Mouse (Mus musculus): Measurements from ENCODE around the gene Slc25a1. TPM values are rescaled to one million over a fixed set of nuclear protein-coding genes. Genes with fewer than 3 reads are reported as not detected.

The Slc25a1 gene
- polyA plus RNA-seq, 1 experiment from 2014 or later = 118 TPM

- Histone ChIP-seq H3K9ac (ENCODE audit: low read depth, low read length) (peak within 1 kb of the TSS; percentile 86), H3K4me1 (replicated peaks; ENCODE audit: control insufficient read depth, insufficient read depth, low read length) (peaks cover 6% of the 10 kb centered on the region; the same call in 1 of the 2 replicates), H3K4me2 (replicated peaks; ENCODE audit: low read depth, low read length) (peak within 1 kb of the TSS; percentile 84), H3K27ac (ENCODE audit: low read depth, low read length) (peak within 1 kb of the TSS; percentile 54; the same call in 1 of the 2 replicates), H3K9me3 (ENCODE audit: control insufficient read depth, low read length) (no peaks in the 10 kb centered on the region), H3K36me3 (ENCODE audit: control insufficient read depth, insufficient read depth, low read length) (peaks cover 14% of the 10 kb centered on the region), H3K27me3 (ENCODE audit: control insufficient read depth, insufficient read depth, low read length) (peaks cover 43% of the 10 kb centered on the region), H3K4me3 (ENCODE audit: low read depth, low read length) (peak within 1 kb of the TSS; percentile 72)
- under 1% methylated on average over 35 of the region's 35 CpGs for WGBS
- ATAC-seq (ENCODE audit: low FRiP score) = peak; percentile 95
- peak; percentile 95 for DNase-seq (ENCODE audit: low spot score)
Measured at GRCm38 (mm10) chr16:17911052-17911595, 16.9 kb downstream of the Slc25a1 start, which contains the start of gene Ess2. Gene Ess2, minus strand, starts transcription at chr16:17911348.

- WGBS = 91% methylated on average over 14 of the region's 14 CpGs
- Histone ChIP-seq H3K36me3 (ENCODE audit: control insufficient read depth, insufficient read depth, low read length) (0 out of 2 replicates have a peak, but pooled peaks cover 13% of the 10 kb centered on the region), H3K9me3 (ENCODE audit: control insufficient read depth, low read length) (no peaks in the 10 kb centered on the region), H3K4me2 (replicated peaks; ENCODE audit: low read depth, low read length) (no peak within 1 kb of the TSS), H3K4me1 (replicated peaks; ENCODE audit: control insufficient read depth, insufficient read depth, low read length) (no peaks in the 10 kb centered on the region), H3K27ac (ENCODE audit: low read depth, low read length) (no peak within 1 kb of the TSS), H3K9ac (ENCODE audit: low read depth, low read length) (no peak within 1 kb of the TSS), H3K4me3 (ENCODE audit: low read depth, low read length) (no peak within 1 kb of the TSS), H3K27me3 (ENCODE audit: control insufficient read depth, insufficient read depth, low read length) (no peaks in the 10 kb centered on the region)
- no peak for ATAC-seq (ENCODE audit: low FRiP score)
- DNase-seq (ENCODE audit: low spot score) = no peak
Measured at GRCm38 (mm10) chr16:17898462-17898861, 29.6 kb downstream of the Slc25a1 start, which contains the start of the genes Dgcr2 and Tssk2. Gene Dgcr2, minus strand, starts transcription at chr16:17898562. Gene Tssk2, plus strand, starts transcription at chr16:17898637.

- no peaks in the 10 kb centered on the region for H3K27me3 ChIP-seq (ENCODE audit: control insufficient read depth, insufficient read depth, low read length)
- H3K9me3 ChIP-seq (ENCODE audit: control insufficient read depth, low read length) = no peaks in the 10 kb centered on the region
- no peak overlapping the region for H3K4me2 ChIP-seq (replicated peaks; ENCODE audit: low read depth, low read length)
- no peak overlapping the region for H3K27ac ChIP-seq (ENCODE audit: low read depth, low read length)
- H3K4me3 ChIP-seq (ENCODE audit: low read depth, low read length) = no peak overlapping the region
- ATAC-seq (ENCODE audit: low FRiP score) = no peak
- no peak for DNase-seq (ENCODE audit: low spot score)
- H3K36me3 ChIP-seq (ENCODE audit: control insufficient read depth, insufficient read depth, low read length) = 0 out of 2 replicates have a peak, but pooled peaks cover 5% of the 10 kb centered on the region
- H3K4me1 ChIP-seq (replicated peaks; ENCODE audit: control insufficient read depth, insufficient read depth, low read length) = peaks cover 3% of the 10 kb centered on the region; the same call in 1 of the 2 replicates
- H3K9ac ChIP-seq (ENCODE audit: low read depth, low read length) = no peak overlapping the region
Measured at GRCm38 (mm10) chr16:17896091-17896490, 31.9 kb downstream of the Slc25a1 start.

- H3K4me2 ChIP-seq (replicated peaks; ENCODE audit: low read depth, low read length) = no peak within 1 kb of the TSS
- H3K4me1 ChIP-seq (replicated peaks; ENCODE audit: control insufficient read depth, insufficient read depth, low read length) = peaks cover 14% of the 10 kb centered on the region; the same call in 1 of the 2 replicates
- H3K4me3 ChIP-seq (ENCODE audit: low read depth, low read length) = no peak within 1 kb of the TSS
- H3K27me3 ChIP-seq (ENCODE audit: control insufficient read depth, insufficient read depth, low read length) = no peaks in the 10 kb centered on the region
- H3K27ac ChIP-seq (ENCODE audit: low read depth, low read length) = no peak within 1 kb of the TSS
- 94% methylated on average over 2 of the region's 2 CpGs for WGBS
- H3K9me3 ChIP-seq (ENCODE audit: control insufficient read depth, low read length) = no peaks in the 10 kb centered on the region
- 0 out of 2 replicates have a peak, but pooled peaks cover 2% of the 10 kb centered on the region for H3K36me3 ChIP-seq (ENCODE audit: control insufficient read depth, insufficient read depth, low read length)
- DNase-seq (ENCODE audit: low spot score) (no peak), ATAC-seq (ENCODE audit: low FRiP score) (no peak)
- no peak within 1 kb of the TSS for H3K9ac ChIP-seq (ENCODE audit: low read depth, low read length)
Measured at GRCm38 (mm10) chr16:17893923-17894322, 34.1 kb downstream of the Slc25a1 start, which contains the start of gene Tssk1. Gene Tssk1, plus strand, starts transcription at chr16:17894223.

- no peak for DNase-seq (ENCODE audit: low spot score)
- Histone ChIP-seq H3K4me2 (replicated peaks; ENCODE audit: low read depth, low read length) (no peak overlapping the region), H3K36me3 (ENCODE audit: control insufficient read depth, insufficient read depth, low read length) (no peaks in the 10 kb centered on the region), H3K4me3 (ENCODE audit: low read depth, low read length) (no peak overlapping the region), H3K4me1 (replicated peaks; ENCODE audit: control insufficient read depth, insufficient read depth, low read length) (peaks cover 14% of the 10 kb centered on the region; the same call in 1 of the 2 replicates), H3K9ac (ENCODE audit: low read depth, low read length) (no peak overlapping the region), H3K27me3 (ENCODE audit: control insufficient read depth, insufficient read depth, low read length) (no peaks in the 10 kb centered on the region), H3K27ac (ENCODE audit: low read depth, low read length) (no peak overlapping the region), H3K9me3 (ENCODE audit: control insufficient read depth, low read length) (no peaks in the 10 kb centered on the region)
- ATAC-seq (ENCODE audit: low FRiP score) = no peak
- WGBS = 83% methylated on average over 3 of the region's 3 CpGs
Measured at GRCm38 (mm10) chr16:17892606-17893005, 35.4 kb downstream of the Slc25a1 start.

GRCm38 (mm10) chr16:17891567-17891959, 36.5 kb downstream of the Slc25a1 start, which contains the start of gene Gm20518:
Gene Gm20518, minus strand, starts transcription at chr16:17891671.
- ATAC-seq (ENCODE audit: low FRiP score) (peak; percentile 97), DNase-seq (ENCODE audit: low spot score) (peak; percentile 100)
- H3K36me3 ChIP-seq (ENCODE audit: control insufficient read depth, insufficient read depth, low read length) = no peaks in the 10 kb centered on the region
- no peaks in the 10 kb centered on the region for H3K27me3 ChIP-seq (ENCODE audit: control insufficient read depth, insufficient read depth, low read length)
- peaks cover 14% of the 10 kb centered on the region; the same call in 1 of the 2 replicates for H3K4me1 ChIP-seq (replicated peaks; ENCODE audit: control insufficient read depth, insufficient read depth, low read length)
- peak within 1 kb of the TSS; percentile 99 for H3K9ac ChIP-seq (ENCODE audit: low read depth, low read length)
- H3K9me3 ChIP-seq (ENCODE audit: control insufficient read depth, low read length) = no peaks in the 10 kb centered on the region
- peak within 1 kb of the TSS; percentile 98 for H3K4me3 ChIP-seq (ENCODE audit: low read depth, low read length)
- peak within 1 kb of the TSS; percentile 91 for H3K27ac ChIP-seq (ENCODE audit: low read depth, low read length)
- WGBS = under 1% methylated on average over 37 of the region's 38 CpGs
- peak within 1 kb of the TSS; percentile 80 for H3K4me2 ChIP-seq (replicated peaks; ENCODE audit: low read depth, low read length)

GRCm38 (mm10) chr16:17890917-17891566, 37.0 kb downstream of the Slc25a1 start:
- under 1% methylated on average over 40 of the region's 44 CpGs for WGBS
- Histone ChIP-seq H3K9me3 (ENCODE audit: control insufficient read depth, low read length) (no peaks in the 10 kb centered on the region), H3K4me1 (replicated peaks; ENCODE audit: control insufficient read depth, insufficient read depth, low read length) (peaks cover 14% of the 10 kb centered on the region; the same call in 1 of the 2 replicates), H3K36me3 (ENCODE audit: control insufficient read depth, insufficient read depth, low read length) (no peaks in the 10 kb centered on the region), H3K4me2 (replicated peaks; ENCODE audit: low read depth, low read length) (peak overlapping the region; percentile 80), H3K27me3 (ENCODE audit: control insufficient read depth, insufficient read depth, low read length) (no peaks in the 10 kb centered on the region), H3K27ac (ENCODE audit: low read depth, low read length) (peak overlapping the region; percentile 91), H3K4me3 (ENCODE audit: low read depth, low read length) (peak overlapping the region; percentile 98), H3K9ac (ENCODE audit: low read depth, low read length) (peak overlapping the region; percentile 99)
- ATAC-seq (ENCODE audit: low FRiP score) = peak; percentile 72
- DNase-seq (ENCODE audit: low spot score) = peak; percentile 56

GRCm38 (mm10) chr16:17890342-17890727, 37.7 kb downstream of the Slc25a1 start:
- H3K27ac ChIP-seq (ENCODE audit: low read depth, low read length) = no peak overlapping the region
- no peak for ATAC-seq (ENCODE audit: low FRiP score)

More at GRCm38 (mm10) chr16:17890342-17890727, 37.7 kb downstream of the Slc25a1 start:
- peaks cover 14% of the 10 kb centered on the region; the same call in 1 of the 2 replicates for H3K4me1 ChIP-seq (replicated peaks; ENCODE audit: control insufficient read depth, insufficient read depth, low read length)
- DNase-seq (ENCODE audit: low spot score) = no peak
- H3K4me2 ChIP-seq (replicated peaks; ENCODE audit: low read depth, low read length) = peak overlapping the region; percentile 80
- peak overlapping the region; percentile 99 for H3K9ac ChIP-seq (ENCODE audit: low read depth, low read length)
- H3K4me3 ChIP-seq (ENCODE audit: low read depth, low read length) = peak overlapping the region; percentile 98
- no peaks in the 10 kb centered on the region for H3K9me3 ChIP-seq (ENCODE audit: control insufficient read depth, low read length)
- H3K36me3 ChIP-seq (ENCODE audit: control insufficient read depth, insufficient read depth, low read length) = no peaks in the 10 kb centered on the region
- WGBS = 62% methylated on average over 2 of the region's 2 CpGs
- no peaks in the 10 kb centered on the region for H3K27me3 ChIP-seq (ENCODE audit: control insufficient read depth, insufficient read depth, low read length)
